Mouse (Mus musculus) hindbrain, embryonic 16.5 days (tissue): ENCODE measurements around the gene Syne1. TPM values are rescaled to one million over a fixed set of nuclear protein-coding genes. Genes with fewer than 3 reads are reported as not detected.
A peak's percentile ranks its signal among the peaks of the same experiment; 100 is the strongest.

Experiments used
- ATAC-seq: fragments of 200-750 bp; cut with Nextera tagmentation; 2 replicates; pipeline ENCODE4 v1.8.0; 2017; ENCODE audit warnings: moderate TSS enrichment, moderate library complexity
- H3K27ac ChIP-seq: fragments of 300-500 bp; sonication (generic); 2 replicates; pipeline ENCODE4 v1.5.1; 2014; ENCODE audit warnings: low read depth, mild to moderate bottlenecking, control low read depth, low read length, moderate library complexity
- H3K27me3 ChIP-seq: fragments of 300-500 bp; sonication (generic); replicated peaks from 2 replicates; pipeline ENCODE4 v1.6.1; 2014; ENCODE audit warnings: low read length; ENCODE audit not compliant: control insufficient read depth, insufficient read depth
- H3K36me3 ChIP-seq: fragments of 300-500 bp; sonication (generic); 2 replicates; pipeline ENCODE4 v1.6.1; 2014; ENCODE audit warnings: mild to moderate bottlenecking, low read length, moderate library complexity, mixed read lengths; ENCODE audit not compliant: control insufficient read depth, insufficient read depth
- H3K4me1 ChIP-seq: fragments of 300-500 bp; sonication (generic); 2 replicates; pipeline ENCODE4 v1.6.1; 2014; ENCODE audit warnings: low read depth, low read length; ENCODE audit not compliant: control insufficient read depth, insufficient read depth
- H3K4me2 ChIP-seq: fragments of 300-500 bp; sonication (generic); 2 replicates; pipeline ENCODE4 v1.6.1; 2014; ENCODE audit warnings: mild to moderate bottlenecking, low read length, control low read depth, moderate library complexity
- H3K4me3 ChIP-seq: fragments of 300-500 bp; sonication (generic); 2 replicates; pipeline ENCODE4 v1.5.1; 2014; ENCODE audit warnings: mild to moderate bottlenecking, low read length, control low read depth, moderate library complexity
- H3K9ac ChIP-seq: fragments of 300-500 bp; sonication (generic); 2 replicates; pipeline ENCODE4 v1.6.1; 2014; ENCODE audit warnings: low read depth, mild to moderate bottlenecking, control low read depth, low read length, moderate library complexity
- H3K9me3 ChIP-seq: fragments of 300-500 bp; sonication (generic); 2 replicates; pipeline ENCODE4 v1.6.1; 2014; ENCODE audit warnings: mild to moderate bottlenecking, low read length, moderate library complexity; ENCODE audit not compliant: control insufficient read depth
- WGBS: fragments of 180-500 bp; shearing (Covaris S2); extraction: QIAGEN DNeasy Blood & Tissue Kit; methylation state at CpG from one replicate; pipeline ENCODE4 v1.1.7; 2014; 5-methylcytosine and 5-hydroxymethylcytosine counted together
- polyA plus RNA-seq: library from polyadenylated mRNA; unstranded; fragments of >200 nt; fragmentation: Nextera tagmentation; extraction: Ambion mirVana; gene quantifications from 2 replicates; pipeline ENCODE4 v1.2.1, GENCODE M21; 2015

Gene Syne1
- polyA plus RNA-seq, 1 experiment from 2014 or later = 18.7 TPM

DNA sequence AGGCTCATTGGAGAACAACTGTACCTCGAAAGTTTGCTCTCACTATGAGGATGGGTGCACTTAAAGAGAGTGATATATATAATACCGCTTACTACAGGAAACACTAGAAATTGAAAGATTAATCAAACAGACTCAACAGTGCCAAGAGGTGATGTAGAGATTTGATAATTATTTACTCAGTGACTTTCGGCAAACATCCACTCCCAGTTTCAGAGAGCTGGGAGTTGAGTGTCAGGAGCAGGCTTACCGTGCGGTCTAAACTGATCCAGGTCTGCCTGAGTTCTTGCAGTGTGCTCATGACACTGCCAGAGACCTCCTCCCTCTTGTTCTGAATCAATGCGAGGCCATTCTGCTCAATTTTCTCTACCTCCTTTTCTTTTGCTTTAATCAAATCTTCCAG is 434.6 kb downstream of the Syne1 start:
- H3K27ac ChIP-seq = no peak overlapping the region
- no peaks in the 10 kb centered on the region for H3K4me1 ChIP-seq
- H3K9ac ChIP-seq = no peak overlapping the region
- H3K9me3 ChIP-seq = no peaks in the 10 kb centered on the region
- no peak overlapping the region for H3K4me2 ChIP-seq
- no peak for ATAC-seq
- 92% methylated on average over 6 of the region's 6 CpGs for WGBS
- no peaks in the 10 kb centered on the region for H3K27me3 ChIP-seq
- no peak overlapping the region for H3K4me3 ChIP-seq
- H3K36me3 ChIP-seq = peaks cover 27% of the 10 kb centered on the region

DNA sequence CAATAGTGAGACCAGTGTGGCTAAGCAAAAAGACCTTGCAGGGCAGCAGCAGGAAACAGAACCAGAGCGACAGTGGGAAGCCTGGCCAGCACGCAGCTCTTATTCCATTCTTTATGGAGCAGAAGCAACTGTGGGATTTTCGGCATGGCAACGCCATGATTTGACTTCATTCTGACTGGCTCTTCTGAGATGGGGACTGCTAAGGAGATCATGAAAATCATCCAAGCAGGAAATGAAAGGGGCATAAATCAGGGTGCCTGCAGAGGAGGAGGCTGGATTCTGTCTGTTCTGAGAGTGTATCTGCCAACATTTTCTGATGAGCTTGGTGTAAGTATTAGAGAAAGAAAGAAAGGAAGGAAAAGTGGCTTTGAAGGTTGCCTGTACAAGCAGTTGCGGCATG is 435.1 kb downstream of the Syne1 start:
- peaks cover 28% of the 10 kb centered on the region for H3K36me3 ChIP-seq
- H3K4me2 ChIP-seq = no peak overlapping the region
- no peak overlapping the region for H3K9ac ChIP-seq
- ATAC-seq = no peak
- H3K4me1 ChIP-seq = no peaks in the 10 kb centered on the region
- no peak overlapping the region for H3K27ac ChIP-seq
- 81% methylated on average over 5 of the region's 5 CpGs for WGBS
- no peaks in the 10 kb centered on the region for H3K27me3 ChIP-seq
- H3K9me3 ChIP-seq = no peaks in the 10 kb centered on the region
- H3K4me3 ChIP-seq = no peak overlapping the region

DNA sequence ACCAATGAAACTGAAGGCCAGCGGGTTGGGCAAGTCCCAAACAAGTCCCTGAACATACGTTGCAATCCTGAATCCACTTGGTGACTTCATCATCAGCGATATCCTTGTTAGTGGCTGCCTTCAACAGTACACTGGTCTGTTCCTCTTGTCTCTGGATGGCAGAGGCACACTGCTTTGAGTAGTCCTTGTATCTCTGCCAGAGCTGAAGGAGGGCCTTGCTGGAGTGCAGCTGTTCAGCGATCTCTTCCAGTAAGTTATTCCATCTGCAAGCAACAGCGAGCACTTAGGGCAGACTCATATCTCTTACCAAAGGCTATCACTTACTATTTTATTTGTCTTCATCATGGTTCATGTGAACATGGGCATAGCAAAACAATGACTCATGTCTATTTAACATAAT is 440.5 kb downstream of the Syne1 start:
- H3K27ac ChIP-seq = no peak overlapping the region
- peaks cover 48% of the 10 kb centered on the region for H3K36me3 ChIP-seq
- H3K4me1 ChIP-seq = no peaks in the 10 kb centered on the region
- H3K9ac ChIP-seq = no peak overlapping the region
- ATAC-seq = no peak
- no peaks in the 10 kb centered on the region for H3K27me3 ChIP-seq
- H3K4me2 ChIP-seq = no peak overlapping the region
- no peaks in the 10 kb centered on the region for H3K9me3 ChIP-seq
- 89% methylated on average over 5 of the region's 5 CpGs for WGBS
- H3K4me3 ChIP-seq = no peak overlapping the region

DNA sequence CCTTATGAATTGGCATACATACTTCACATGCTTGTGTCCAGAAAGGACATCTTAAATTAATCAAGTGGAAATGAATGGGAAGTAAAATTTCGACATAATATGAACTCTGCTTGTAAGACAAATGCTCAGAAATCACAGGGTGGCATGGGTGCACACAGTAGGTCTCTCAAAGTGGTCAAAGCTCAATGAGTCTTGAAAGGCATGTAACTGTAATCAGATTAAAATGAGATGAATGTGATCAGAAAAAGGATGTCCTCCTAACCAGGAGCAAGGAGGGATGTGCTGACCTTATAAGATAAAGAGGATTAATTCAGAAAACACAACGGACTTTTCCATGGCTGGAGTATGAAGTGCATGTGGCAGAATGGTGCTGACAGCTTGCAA is 453.5 kb downstream of the Syne1 start:
- peaks cover 13% of the 10 kb centered on the region for H3K36me3 ChIP-seq
- 78% methylated on average over 2 of the region's 2 CpGs for WGBS
- no peak overlapping the region for H3K4me2 ChIP-seq
- no peak overlapping the region for H3K4me3 ChIP-seq
- H3K4me1 ChIP-seq = no peaks in the 10 kb centered on the region
- H3K9ac ChIP-seq = no peak overlapping the region
- ATAC-seq = no peak
- H3K9me3 ChIP-seq = no peaks in the 10 kb centered on the region
- no peaks in the 10 kb centered on the region for H3K27me3 ChIP-seq
- H3K27ac ChIP-seq = no peak overlapping the region

DNA sequence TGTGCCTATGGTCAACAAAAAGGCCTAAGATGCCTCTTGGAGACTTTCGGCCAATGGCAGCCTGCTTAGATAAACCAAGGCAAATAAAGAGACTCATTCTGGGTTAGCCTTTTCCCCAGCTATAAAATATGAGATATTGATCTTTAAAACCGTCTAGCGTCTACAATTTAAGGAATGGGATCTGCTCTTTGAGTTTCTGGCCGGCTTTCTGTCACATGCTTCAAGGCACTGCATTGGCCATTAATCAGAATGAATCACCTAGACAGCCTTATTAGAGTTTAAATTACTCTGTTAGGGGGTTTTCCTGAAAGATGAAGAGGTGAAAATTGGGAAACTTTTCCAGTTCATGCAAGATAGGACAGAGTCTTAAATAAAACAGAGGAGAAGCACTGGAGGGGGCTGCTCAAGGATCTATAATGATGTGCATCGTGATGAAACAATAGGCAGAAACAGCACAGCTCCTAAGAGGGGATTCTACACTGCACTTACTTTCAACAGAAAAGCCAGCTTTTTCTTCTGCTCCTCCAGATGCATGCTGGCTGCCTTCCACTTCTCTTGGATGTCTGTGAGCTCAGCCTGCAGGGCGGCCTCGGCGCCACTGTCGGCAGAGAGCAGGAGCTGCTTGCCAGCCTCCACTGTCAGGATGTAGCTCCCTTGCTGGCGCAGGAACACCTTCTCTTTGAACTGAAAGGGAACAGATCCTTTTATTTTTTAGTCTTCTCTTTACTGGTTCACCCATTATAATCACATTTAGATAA is 454.1 kb downstream of the Syne1 start:
- no peak overlapping the region for H3K4me2 ChIP-seq
- peak; percentile 37; the same call in 1 of the 2 replicates for ATAC-seq
- 77% methylated on average over 10 of the region's 10 CpGs for WGBS

DNA sequence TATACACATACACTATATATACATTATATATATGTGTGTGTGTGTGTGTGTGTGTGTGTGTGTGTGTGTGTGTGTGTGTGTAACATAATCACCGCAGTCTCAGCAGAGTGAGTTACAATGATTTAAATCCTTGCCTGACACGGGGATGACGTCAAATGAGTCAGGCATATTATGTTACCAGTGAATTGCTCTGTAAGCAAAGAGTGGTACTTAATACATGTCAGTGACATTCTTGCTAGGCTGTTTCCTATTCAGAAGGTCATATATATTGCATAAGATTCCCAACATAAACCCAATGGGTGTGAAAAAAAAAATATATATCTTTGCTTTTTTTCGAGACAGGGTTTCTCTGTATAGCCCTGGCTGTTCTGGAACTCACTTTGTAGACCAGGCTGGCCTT is 462.1 kb downstream of the Syne1 start:
- no peak overlapping the region for H3K4me3 ChIP-seq
- H3K9me3 ChIP-seq = no peaks in the 10 kb centered on the region
- no peaks in the 10 kb centered on the region for H3K36me3 ChIP-seq
- H3K27me3 ChIP-seq = no peaks in the 10 kb centered on the region
- H3K27ac ChIP-seq = no peak overlapping the region
- ATAC-seq = no peak
- no peaks in the 10 kb centered on the region for H3K4me1 ChIP-seq
- no peak overlapping the region for H3K9ac ChIP-seq
- WGBS = 85% methylated on average over 4 of the region's 4 CpGs
- H3K4me2 ChIP-seq = no peak overlapping the region

More for the DNA sequence above, 454.1 kb downstream of the Syne1 start:
- no peak overlapping the region for H3K27ac ChIP-seq
- H3K4me1 ChIP-seq = no peaks in the 10 kb centered on the region
- no peak overlapping the region for H3K9ac ChIP-seq
- peaks cover 13% of the 10 kb centered on the region for H3K36me3 ChIP-seq
- no peaks in the 10 kb centered on the region for H3K27me3 ChIP-seq
- H3K4me3 ChIP-seq = no peak overlapping the region
- H3K9me3 ChIP-seq = no peaks in the 10 kb centered on the region

DNA sequence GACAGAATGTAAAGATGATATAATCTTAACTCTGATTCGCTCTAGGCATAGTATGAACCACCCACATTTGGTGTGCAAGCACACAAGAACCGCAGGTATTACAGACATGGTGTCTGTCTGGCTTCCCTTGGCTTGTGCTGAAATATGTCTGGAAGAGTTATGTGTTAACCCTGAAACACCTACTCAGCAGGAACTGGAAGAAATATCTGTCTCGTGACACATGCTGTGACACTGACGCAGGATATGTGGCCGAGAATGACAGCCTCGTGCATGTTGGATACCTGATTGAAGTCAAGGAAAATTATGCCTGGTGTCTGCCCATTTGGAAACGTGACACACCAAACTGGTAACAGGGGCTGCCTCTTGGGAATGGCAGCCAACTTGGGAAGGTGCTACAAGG is 463.9 kb downstream of the Syne1 start:
- Histone ChIP-seq H3K4me1 (no peaks in the 10 kb centered on the region), H3K4me3 (no peak overlapping the region), H3K36me3 (no peaks in the 10 kb centered on the region), H3K4me2 (no peak overlapping the region), H3K27ac (no peak overlapping the region), H3K27me3 (no peaks in the 10 kb centered on the region), H3K9me3 (no peaks in the 10 kb centered on the region), H3K9ac (no peak overlapping the region)
- no peak for ATAC-seq
- 88% methylated on average over 7 of the region's 7 CpGs for WGBS

DNA sequence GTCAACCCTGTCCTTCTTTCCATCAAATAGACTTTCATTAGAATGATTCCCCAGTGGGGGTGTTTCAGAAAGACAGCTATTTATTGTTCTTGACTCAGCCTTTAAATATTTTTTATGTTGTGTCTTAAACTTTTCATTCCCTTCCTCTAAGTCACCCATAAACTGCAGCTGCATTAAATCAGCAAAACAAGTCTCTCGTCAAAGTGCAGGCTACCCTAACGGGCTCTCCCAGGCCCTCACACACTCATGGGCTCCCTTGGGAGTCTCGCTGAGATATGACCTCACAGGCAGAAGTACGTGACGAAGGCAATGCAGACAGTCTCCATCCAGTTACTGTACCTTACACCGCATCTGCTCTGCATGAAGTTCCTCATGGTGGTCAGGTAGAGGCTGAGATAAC is 465.0 kb downstream of the Syne1 start:
- Histone ChIP-seq H3K9ac (no peak overlapping the region), H3K36me3 (no peaks in the 10 kb centered on the region), H3K4me1 (no peaks in the 10 kb centered on the region), H3K27me3 (no peaks in the 10 kb centered on the region), H3K4me3 (no peak overlapping the region), H3K4me2 (no peak overlapping the region), H3K9me3 (no peaks in the 10 kb centered on the region), H3K27ac (no peak overlapping the region)
- ATAC-seq = no peak
- 86% methylated on average over 6 of the region's 6 CpGs for WGBS

DNA sequence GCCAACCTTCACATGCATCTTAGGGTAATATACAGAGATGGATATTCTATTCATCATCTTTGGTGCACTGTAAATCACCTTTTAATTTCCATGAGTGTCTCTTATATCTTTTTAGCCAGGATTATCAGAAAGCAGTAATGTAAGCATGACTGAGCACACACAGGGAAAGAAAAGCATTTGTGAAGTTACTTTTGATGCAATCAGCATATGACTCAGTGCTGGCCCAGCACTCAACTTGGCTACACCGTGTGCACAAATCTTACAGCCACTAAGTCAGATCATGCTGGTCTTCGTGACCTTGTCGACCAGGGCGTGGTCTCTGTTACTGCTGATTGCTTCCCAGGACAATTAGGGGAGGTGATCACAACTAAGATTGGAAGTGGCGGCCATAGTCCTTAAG is 465.5 kb downstream of the Syne1 start:
- ATAC-seq = no peak
- no peak overlapping the region for H3K4me3 ChIP-seq
- H3K9ac ChIP-seq = no peak overlapping the region
- WGBS = 93% methylated on average over 5 of the region's 5 CpGs
- no peaks in the 10 kb centered on the region for H3K4me1 ChIP-seq
- H3K4me2 ChIP-seq = no peak overlapping the region
- H3K27me3 ChIP-seq = no peaks in the 10 kb centered on the region
- H3K27ac ChIP-seq = no peak overlapping the region
- H3K9me3 ChIP-seq = no peaks in the 10 kb centered on the region
- no peaks in the 10 kb centered on the region for H3K36me3 ChIP-seq
